In the genomic region with DNA sequence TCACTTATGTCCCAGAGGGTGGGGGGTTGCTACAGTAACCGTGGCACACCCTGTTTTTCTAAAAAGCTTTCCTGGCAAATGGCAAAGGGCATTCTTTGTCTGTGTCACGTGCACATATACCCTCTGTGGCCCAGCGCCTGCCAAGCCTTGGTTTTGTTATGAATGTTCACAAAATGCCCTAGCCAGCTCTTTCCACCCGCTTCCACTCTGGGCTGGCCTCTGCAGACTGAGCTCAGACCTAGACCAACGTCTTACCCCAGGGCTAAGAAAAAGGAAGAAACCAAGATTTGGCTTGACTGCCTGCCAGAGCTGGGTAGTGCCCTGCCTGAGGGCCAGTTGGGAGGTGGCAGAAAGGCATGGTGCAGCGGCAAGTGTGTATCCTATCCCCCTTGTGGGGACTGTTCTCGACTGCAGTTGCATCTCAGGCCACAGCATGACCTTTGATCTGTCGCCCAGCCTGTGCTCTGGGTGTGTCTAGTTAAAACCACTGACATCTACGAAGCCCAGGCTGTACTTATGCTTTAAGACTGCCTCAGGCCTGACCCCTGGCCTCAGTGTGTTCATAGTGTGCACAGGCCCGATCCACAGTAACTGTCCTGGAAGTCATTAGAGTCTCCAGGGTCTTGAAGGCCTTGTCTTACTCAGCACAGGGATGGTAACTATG, we compare ENCODE assay signal across 8 mouse cellular contexts. TPM values are rescaled to one million over a fixed set of nuclear protein-coding genes. Genes with fewer than 3 reads are reported as not detected.
A peak's percentile ranks its signal among the peaks of the same experiment; 100 is the strongest.
DNase-seq lines count a peak whose midpoint lies in the region; ATAC-seq and TF ChIP-seq lines count a peak whose summit lies in the region.

No protein-coding gene starts in this region.

- H3K27ac ChIP-seq in gastrocnemius, adult 2 months = peak overlapping the region; percentile 79
- H3K27ac ChIP-seq in thymus, adult 2 months (ENCODE audit: control insufficient read depth, insufficient read depth, low read length) = peak overlapping the region; percentile 10; the same call in 1 of the 2 replicates
- peak overlapping the region; percentile 59 for H3K27ac ChIP-seq in hindbrain, postnatal 0 days
- H3K27ac ChIP-seq in stomach, embryonic 14.5 days (ENCODE audit: low read length) = peak overlapping the region; percentile 55

- H3K4me1 ChIP-seq in thymus, adult 2 months (replicated peaks; ENCODE audit: control insufficient read depth, insufficient read depth, low read length) = no peaks in the 10 kb centered on the region
- H3K4me1 ChIP-seq in hindbrain, postnatal 0 days (ENCODE audit: insufficient read depth, low read length) = peaks cover 14% of the 10 kb centered on the region; the same call in 1 of the 2 replicates
- peaks cover 5% of the 10 kb centered on the region; the same call in 1 of the 2 replicates for H3K4me1 ChIP-seq in stomach, embryonic 14.5 days (ENCODE audit: control insufficient read depth, insufficient read depth, low read length)

- no peak overlapping the region for H3K9ac ChIP-seq in hindbrain, postnatal 0 days (replicated peaks; ENCODE audit: low read length)
- no peak overlapping the region for H3K9ac ChIP-seq in stomach, embryonic 14.5 days (replicated peaks; ENCODE audit: low read depth, low read length)

- TF ChIP-seq CTCF in gastrocnemius, adult 2 months (IDR thresholded peaks at IDR 0.05) = no peak
- TF ChIP-seq CTCF in thymus, adult 2 months (IDR thresholded peaks at IDR 0.05; ENCODE audit: borderline replicate concordance, control insufficient read depth, extremely low read depth, insufficient read depth, low read length, poor library complexity) = no peak
- peak; percentile 14; the same call in 1 of the 2 replicates for TF ChIP-seq CTCF in hindbrain, postnatal 0 days (IDR thresholded peaks at IDR 0.05; ENCODE audit: low read depth)

- WGBS in thymus, adult 2 months = 70% methylated on average over 10 of the region's 10 CpGs
- WGBS in hindbrain, postnatal 0 days = 38% methylated on average over 10 of the region's 10 CpGs
- 65% methylated on average over 10 of the region's 10 CpGs for WGBS in stomach, embryonic 14.5 days

- DNase-seq in gastrocnemius, adult 2 months = peak; percentile 40
- no peak for DNase-seq in gastrocnemius, postnatal 14 days
- no peak for DNase-seq in thymus, adult 2 months
- DNase-seq in thymus, postnatal 14 days = no peak
- peak; percentile 67 for DNase-seq in hindbrain, postnatal 0 days (ENCODE audit: low spot score)
- no peak for DNase-seq in c-Kit-positive CD71-positive TER-119-positive erythroid progenitor cells, embryonic 14.5 days (ENCODE audit: low spot score)
- no peak for DNase-seq in frontal cortex, postnatal 14 days (ENCODE audit: low spot score in 2 of 2)

- no peak for TF ChIP-seq POLR2A in thymus, adult 2 months (IDR thresholded peaks at IDR 0.05; ENCODE audit: control insufficient read depth, extremely low read depth, insufficient read depth, low read length, poor library complexity)

- H3K9me3 ChIP-seq in hindbrain, postnatal 0 days (ENCODE audit: low read length) = no peaks in the 10 kb centered on the region
- no peaks in the 10 kb centered on the region for H3K9me3 ChIP-seq in stomach, embryonic 14.5 days (ENCODE audit: control insufficient read depth, low read depth, low read length)

- intact Hi-C loops in gastrocnemius, adult 2 months (cut with DNase I) = no loop called here
- intact Hi-C loops in gastrocnemius, postnatal 14 days (cut with DNase I; ENCODE audit: low total_unique reads) = no loop called here

- H3K36me3 ChIP-seq in thymus, adult 2 months (ENCODE audit: control insufficient read depth, insufficient read depth, low read length) = peaks cover 42% of the 10 kb centered on the region
- H3K36me3 ChIP-seq in hindbrain, postnatal 0 days (ENCODE audit: insufficient read depth, low read length) = peaks cover 17% of the 10 kb centered on the region; the same call in 1 of the 2 replicates
- peaks cover 64% of the 10 kb centered on the region for H3K36me3 ChIP-seq in stomach, embryonic 14.5 days (ENCODE audit: control insufficient read depth, insufficient read depth, low read length)

- H3K27me3 ChIP-seq in thymus, adult 2 months (ENCODE audit: control insufficient read depth, insufficient read depth, low read length) = no peaks in the 10 kb centered on the region
- H3K27me3 ChIP-seq in hindbrain, postnatal 0 days (ENCODE audit: insufficient read depth, low read length) = no peaks in the 10 kb centered on the region
- no peaks in the 10 kb centered on the region for H3K27me3 ChIP-seq in stomach, embryonic 14.5 days (ENCODE audit: control insufficient read depth, insufficient read depth, low read length)

- no peak overlapping the region for H3K4me3 ChIP-seq in gastrocnemius, adult 2 months
- no peak overlapping the region for H3K4me3 ChIP-seq in thymus, adult 2 months (ENCODE audit: control insufficient read depth, insufficient read depth, low read length)
- no peak overlapping the region for H3K4me3 ChIP-seq in hindbrain, postnatal 0 days (ENCODE audit: low read length)
- no peak overlapping the region for H3K4me3 ChIP-seq in stomach, embryonic 14.5 days (ENCODE audit: low read depth, low read length)

- H3K4me2 ChIP-seq in hindbrain, postnatal 0 days (ENCODE audit: low read depth, low read length) = no peak overlapping the region
- 0 out of 2 replicates have a peak overlapping the region, but pooled peaks have one; percentile 5 for H3K4me2 ChIP-seq in stomach, embryonic 14.5 days (replicated peaks; ENCODE audit: low read depth, low read length)

- peak; percentile 57 for ATAC-seq in hindbrain, postnatal 0 days
- peak; percentile 65; the same call in 1 of the 2 replicates for ATAC-seq in stomach, embryonic 14.5 days (ENCODE audit: insufficient number of reproducible peaks, insufficient read depth, low FRiP score, low read depth)

RNA-seq across cellular contexts. Expression of a gene that starts 19.2 kb away (rescaled TPM):
- 1 to 10 TPM; 4.2 to 4.5 TPM for total RNA-seq in gastrocnemius, adult 2 months (2021)
- total RNA-seq in gastrocnemius, postnatal 14 days (2021) = 1 to 10 TPM; 1.9 to 6.7 TPM
- 19.8 and 20.8 TPM in 2 replicates for polyA plus RNA-seq in thymus, adult 2 months (2012; rRNA removed)
- total RNA-seq in hindbrain, postnatal 0 days (2014; rRNA removed) = 1.7 and 3.1 TPM in 2 replicates
- polyA plus RNA-seq in hindbrain, postnatal 0 days (2015; fragmentation: Nextera tagmentation; extraction: Ambion mirVana) = 2.2 and 2.8 TPM in 2 replicates
- 10.2 and 10.7 TPM in 2 replicates for polyA plus RNA-seq in stomach, embryonic 14.5 days (2014; fragmentation: Nextera tagmentation; extraction: Ambion mirVana)

RNA-seq across cellular contexts. Expression of a gene that starts 22.1 kb away (rescaled TPM):
- total RNA-seq in gastrocnemius, adult 2 months (2021) = 1 to 10 TPM; 7.5 to 8.6 TPM
- 1 to 10 TPM; 5.7 to 6.3 TPM for total RNA-seq in gastrocnemius, postnatal 14 days (2021)
- polyA plus RNA-seq in thymus, adult 2 months (2012; rRNA removed) = 32.4 and 34.3 TPM in 2 replicates
- total RNA-seq in hindbrain, postnatal 0 days (2014; rRNA removed) = 11.4 and 14.3 TPM in 2 replicates
- 7.9 and 9.9 TPM in 2 replicates for polyA plus RNA-seq in hindbrain, postnatal 0 days (2015; fragmentation: Nextera tagmentation; extraction: Ambion mirVana)
- 19.6 and 20.2 TPM in 2 replicates for polyA plus RNA-seq in stomach, embryonic 14.5 days (2014; fragmentation: Nextera tagmentation; extraction: Ambion mirVana)

RNA-seq across cellular contexts. Expression of a gene that starts 22.2 kb away (rescaled TPM):
- total RNA-seq in gastrocnemius, adult 2 months (2021) = 10 to 100 TPM; 12.1 to 13.4 TPM
- total RNA-seq in gastrocnemius, postnatal 14 days (2021) = 10 to 100 TPM; 13.1 to 15.2 TPM
- 43.4 and 44.8 TPM in 2 replicates for polyA plus RNA-seq in thymus, adult 2 months (2012; rRNA removed)
- 46.4 and 52.8 TPM in 2 replicates for total RNA-seq in hindbrain, postnatal 0 days (2014; rRNA removed)
- 39.2 and 42.8 TPM in 2 replicates for polyA plus RNA-seq in hindbrain, postnatal 0 days (2015; fragmentation: Nextera tagmentation; extraction: Ambion mirVana)
- polyA plus RNA-seq in stomach, embryonic 14.5 days (2014; fragmentation: Nextera tagmentation; extraction: Ambion mirVana) = 35.8 and 43.6 TPM in 2 replicates

RNA-seq across cellular contexts. Expression of a gene that starts 43.5 kb away (rescaled TPM):
- not detected for total RNA-seq in gastrocnemius, adult 2 months (2021)
- not detected for total RNA-seq in gastrocnemius, postnatal 14 days (2021)
- polyA plus RNA-seq in thymus, adult 2 months (2012; rRNA removed) = 0.62 and 0.71 TPM in 2 replicates
- total RNA-seq in hindbrain, postnatal 0 days (2014; rRNA removed) = not detected in 2 replicates
- 0.35 and 0.43 TPM in 2 replicates for polyA plus RNA-seq in hindbrain, postnatal 0 days (2015; fragmentation: Nextera tagmentation; extraction: Ambion mirVana)
- 35.9 and 41.9 TPM in 2 replicates for polyA plus RNA-seq in stomach, embryonic 14.5 days (2014; fragmentation: Nextera tagmentation; extraction: Ambion mirVana)

RNA-seq across cellular contexts. Expression of a gene that starts 55.6 kb away (rescaled TPM):
- total RNA-seq in gastrocnemius, adult 2 months (2021) = under 1 TPM; 0.23 to 0.89 TPM
- 1 to 10 TPM; 2.2 to 2.4 TPM for total RNA-seq in gastrocnemius, postnatal 14 days (2021)
- polyA plus RNA-seq in thymus, adult 2 months (2012; rRNA removed) = 8.4 and 9.5 TPM in 2 replicates
- 2.0 and 2.5 TPM in 2 replicates for total RNA-seq in hindbrain, postnatal 0 days (2014; rRNA removed)
- 2.7 and 3.7 TPM in 2 replicates for polyA plus RNA-seq in hindbrain, postnatal 0 days (2015; fragmentation: Nextera tagmentation; extraction: Ambion mirVana)
- polyA plus RNA-seq in stomach, embryonic 14.5 days (2014; fragmentation: Nextera tagmentation; extraction: Ambion mirVana) = 2.1 TPM in 2 replicates

Comparison
In these comparisons a context has a peak if more than half of its experiments do, and no peak if none do; other contexts are left out.
1. DNase-seq: peak in gastrocnemius, adult 2 months (single experiment) and hindbrain, postnatal 0 days (single experiment); none in gastrocnemius, postnatal 14 days (single experiment), thymus, adult 2 months (single experiment), thymus, postnatal 14 days (single experiment), c-Kit-positive CD71-positive TER-119-positive erythroid progenitor cells, embryonic 14.5 days (single experiment) and frontal cortex, postnatal 14 days (0 of 2).
2. H3K27ac ChIP-seq: peak in every context shown above with its lines; median percentile 79 in gastrocnemius, adult 2 months; 59 in hindbrain, postnatal 0 days; 55 in stomach, embryonic 14.5 days; 10 in thymus, adult 2 months.